Mouse (Mus musculus): ENCODE measurements around the gene Kif11.

The Kif11 gene

GRCm38 (mm10) chr19:37443631-37444140 is 67.5 kb downstream of the Kif11 start:
- no peak for DNase-seq

DNA sequence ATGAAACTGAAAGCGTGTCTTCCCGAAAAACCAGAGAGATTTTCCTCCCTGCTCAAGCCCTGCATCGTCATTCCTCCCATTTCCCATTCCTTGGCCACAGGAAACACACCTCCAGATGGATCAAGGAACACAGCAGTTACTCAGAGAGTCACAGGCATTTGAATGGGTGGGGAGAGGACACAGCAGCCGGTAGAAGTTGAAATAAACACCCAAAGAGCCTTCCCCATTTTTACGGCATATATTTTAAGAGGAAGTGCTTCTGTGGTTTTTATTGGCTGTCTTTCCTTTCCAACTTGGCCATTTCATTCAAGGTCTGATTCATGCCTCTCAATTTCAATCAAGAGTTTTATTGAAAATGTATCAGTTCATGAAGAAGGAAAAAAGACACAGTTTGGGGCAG is 72.0 kb downstream of the Kif11 start:
- no peak for DNase-seq

- DNase-seq = no peak
Observed at GRCm38 (mm10) chr19:37449246-37449645, 73.0 kb downstream of the Kif11 start.

GRCm38 (mm10) chr19:37455528-37455927 is 79.3 kb downstream of the Kif11 start:
- DNase-seq = no peak

- no peak for DNase-seq
Observed at GRCm38 (mm10) chr19:37455961-37456360, 79.8 kb downstream of the Kif11 start.

GRCm38 (mm10) chr19:37458013-37458412 is 81.8 kb downstream of the Kif11 start:
- no peak for DNase-seq

- DNase-seq = no peak
Observed at GRCm38 (mm10) chr19:37466403-37466802, 90.2 kb downstream of the Kif11 start.

DNA sequence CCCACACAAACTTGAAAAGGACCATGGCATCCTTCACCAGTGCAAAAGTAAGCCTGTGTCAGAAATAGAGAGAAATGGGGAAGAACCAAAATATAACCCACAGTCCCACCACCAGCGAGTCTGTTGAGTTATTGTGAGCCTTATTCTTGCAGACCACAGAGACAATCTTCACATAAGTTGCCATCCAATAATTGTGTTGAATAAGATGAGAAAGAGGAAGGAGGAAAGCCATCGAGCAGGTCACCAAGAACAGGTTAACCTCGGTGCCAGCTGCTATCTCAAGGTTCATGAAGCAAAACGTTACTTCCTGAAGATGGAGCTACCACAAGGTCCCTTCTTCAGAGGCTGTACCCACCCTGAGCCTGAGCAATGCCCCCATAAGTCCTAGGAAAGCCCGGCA is 90.8 kb downstream of the Kif11 start:
- DNase-seq = no peak

GRCm38 (mm10) chr19:37468841-37469566 is 92.8 kb downstream of the Kif11 start:
- DNase-seq = no peak
